Mouse (Mus musculus): ENCODE data around the gene Plekhh1.

The Plekhh1 gene

GRCm38 (mm10) chr12:79035349-79035748 lies 6.4 kb downstream of the Plekhh1 start:
- no peak for DNase-seq

- no peak for DNase-seq
These were observed 10.7 kb downstream of the Plekhh1 start for GRCm38 (mm10) chr12:79039708-79040107.

- no peak for DNase-seq
These were observed 11.4 kb downstream of the Plekhh1 start for GRCm38 (mm10) chr12:79040201-79040827.

GRCm38 (mm10) chr12:79041436-79041835 lies 12.5 kb downstream of the Plekhh1 start:
- DNase-seq = no peak

GRCm38 (mm10) chr12:79044668-79045067 lies 15.7 kb downstream of the Plekhh1 start:
- DNase-seq = no peak

- no peak for DNase-seq
These were observed 17.2 kb downstream of the Plekhh1 start for GRCm38 (mm10) chr12:79046171-79046570.

GRCm38 (mm10) chr12:79047203-79047602 lies 18.2 kb downstream of the Plekhh1 start:
- no peak for DNase-seq

GRCm38 (mm10) chr12:79048898-79049297 lies 19.9 kb downstream of the Plekhh1 start:
- DNase-seq = no peak

GRCm38 (mm10) chr12:79049807-79050206 lies 20.8 kb downstream of the Plekhh1 start:
- no peak for DNase-seq

- no peak for DNase-seq
These were observed 21.7 kb downstream of the Plekhh1 start for GRCm38 (mm10) chr12:79050545-79051212.

- no peak for DNase-seq
These were observed 23.1 kb downstream of the Plekhh1 start for GRCm38 (mm10) chr12:79052073-79052472.

GRCm38 (mm10) chr12:79055276-79055675 lies 26.3 kb downstream of the Plekhh1 start:
- DNase-seq = no peak

- no peak for DNase-seq
These were observed 30.6 kb downstream of the Plekhh1 start for GRCm38 (mm10) chr12:79059573-79059972.

- no peak for DNase-seq
These were observed 31.2 kb downstream of the Plekhh1 start for GRCm38 (mm10) chr12:79060134-79060533.

- no peak for DNase-seq
These were observed 32.0 kb downstream of the Plekhh1 start for GRCm38 (mm10) chr12:79060766-79061652.

- DNase-seq = peak in 1 of 2 experiments; percentile 30
These were observed 35.5 kb downstream of the Plekhh1 start for GRCm38 (mm10) chr12:79064451-79064850.

GRCm38 (mm10) chr12:79066431-79066830 lies 37.5 kb downstream of the Plekhh1 start:
- DNase-seq = no peak

- DNase-seq = no peak
These were observed 38.6 kb downstream of the Plekhh1 start for GRCm38 (mm10) chr12:79067526-79067925.

- no peak for DNase-seq
These were observed 39.3 kb downstream of the Plekhh1 start for GRCm38 (mm10) chr12:79068306-79068705.

- DNase-seq = no peak
These were observed 40.2 kb downstream of the Plekhh1 start for GRCm38 (mm10) chr12:79069187-79069608.

- DNase-seq = no peak
These were observed 41.0 kb downstream of the Plekhh1 start for GRCm38 (mm10) chr12:79069916-79070315.

- DNase-seq = peak; percentile 43 to 49
These were observed 41.9 kb downstream of the Plekhh1 start for GRCm38 (mm10) chr12:79070736-79071333.

- no peak for DNase-seq
These were observed 43.6 kb downstream of the Plekhh1 start for GRCm38 (mm10) chr12:79072576-79072975.

Data from thymus, adult 18-20 months (tissue).